Mouse (Mus musculus) embryonic facial prominence, embryonic 11.5 days (tissue): ENCODE results near the gene Cyp24a1. TPM values are rescaled to one million over a fixed set of nuclear protein-coding genes. Genes with fewer than 3 reads are reported as not detected.

Source experiments
- ATAC-seq: fragments of 200-750 bp; cut with Nextera tagmentation; replicated peaks from 2 replicates; pipeline ENCODE4 v1.8.0; 2017; ENCODE audit warnings: low read depth; ENCODE audit not compliant: insufficient number of reproducible peaks, low FRiP score, low TSS enrichment
- DNase-seq: peaks from one replicate; pipeline ENCODE4 v3.0.0-alpha.2; 2015; ENCODE audit warnings: low spot score
- H3K27ac ChIP-seq: fragments of 300-500 bp; sonication (generic); replicated peaks from 2 replicates; pipeline ENCODE4 v1.5.1; 2014; ENCODE audit warnings: mild to moderate bottlenecking, low read depth, low read length, control low read depth
- H3K27me3 ChIP-seq: fragments of 300-500 bp; sonication (generic); 2 replicates; pipeline ENCODE4 v1.6.1; 2014; ENCODE audit warnings: mild to moderate bottlenecking, low read length, moderate library complexity, mixed read lengths; ENCODE audit not compliant: control insufficient read depth, insufficient read depth
- H3K36me3 ChIP-seq: fragments of 300-500 bp; sonication (generic); replicated peaks from 2 replicates; pipeline ENCODE4 v1.6.1; 2014; ENCODE audit warnings: low read depth, mild to moderate bottlenecking, low read length, moderate library complexity, mixed read lengths; ENCODE audit not compliant: control insufficient read depth, insufficient read depth
- H3K4me1 ChIP-seq: fragments of 300-500 bp; sonication (generic); 2 replicates; pipeline ENCODE4 v1.6.1; 2014; ENCODE audit warnings: low read length, mixed read lengths; ENCODE audit not compliant: control insufficient read depth, insufficient read depth
- H3K4me2 ChIP-seq: fragments of 300-500 bp; sonication (generic); 2 replicates; pipeline ENCODE4 v1.6.1; 2014; ENCODE audit warnings: low read depth, mild to moderate bottlenecking, control low read depth, low read length, moderate library complexity
- H3K4me3 ChIP-seq: fragments of 300-500 bp; sonication (generic); 2 replicates; pipeline ENCODE4 v1.5.1; 2014; ENCODE audit warnings: low read depth, low read length, control low read depth
- H3K9ac ChIP-seq: fragments of 300-500 bp; sonication (generic); replicated peaks from 2 replicates; pipeline ENCODE4 v1.6.1; 2014; ENCODE audit warnings: mild to moderate bottlenecking, control low read depth, low read length
- H3K9me3 ChIP-seq: fragments of 300-500 bp; sonication (generic); replicated peaks from 2 replicates; pipeline ENCODE4 v1.6.1; 2016; ENCODE audit warnings: mild to moderate bottlenecking, low read length, inconsistent platforms, mixed read lengths; ENCODE audit not compliant: control insufficient read depth
- WGBS: fragments of 180-500 bp; shearing (Covaris S2); extraction: QIAGEN DNeasy Blood & Tissue Kit; methylation state at CpG from one replicate; pipeline ENCODE4 v1.1.7; 2014; 5-methylcytosine and 5-hydroxymethylcytosine counted together
- polyA plus RNA-seq: library from polyadenylated mRNA; unstranded; fragments of >200 nt; fragmentation: Nextera tagmentation; extraction: Ambion mirVana; gene quantifications from 2 replicates; pipeline ENCODE4 v1.2.1, GENCODE M21; 2014

Cyp24a1 gene
- not detected in 2 replicates for polyA plus RNA-seq

DNA sequence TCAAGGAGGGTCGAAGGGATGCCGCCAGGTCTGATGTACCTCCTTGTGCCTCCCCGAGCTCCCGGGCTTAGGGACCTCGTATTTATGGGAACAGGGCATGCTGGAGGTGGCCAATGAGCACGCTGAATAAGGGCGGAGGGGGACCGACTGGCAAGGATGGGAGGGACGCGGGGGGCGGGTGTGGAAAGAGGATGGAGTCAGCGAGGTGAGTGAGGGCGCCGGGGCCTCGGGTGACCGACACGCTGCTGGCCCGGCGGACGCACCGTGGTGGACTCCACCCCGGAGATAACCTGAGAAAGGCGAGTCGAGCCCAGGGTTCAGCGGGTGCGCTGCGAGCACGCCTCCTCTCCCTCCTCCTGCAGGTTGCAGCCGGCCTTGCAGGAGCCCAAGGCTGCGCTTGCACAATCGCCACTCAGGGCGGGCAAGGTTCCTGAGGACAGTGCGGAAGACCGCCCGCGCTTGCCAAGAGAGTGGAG, at the start of gene Cyp24a1:
Cyp24a1 (minus strand) TSS at position 55 of the 476 bp plus-strand sequence.
- no peaks in the 10 kb centered on the region for H3K36me3 ChIP-seq
- ATAC-seq (peak; percentile 73), DNase-seq (peak; percentile 66)
- peak within 1 kb of the TSS; percentile 25 for H3K4me3 ChIP-seq
- no peak within 1 kb of the TSS for H3K27ac ChIP-seq
- H3K4me1 ChIP-seq = peaks cover 6% of the 10 kb centered on the region
- under 1% methylated on average over 34 of the region's 36 CpGs for WGBS
- H3K4me2 ChIP-seq = peak within 1 kb of the TSS; percentile 36
- H3K27me3 ChIP-seq = peaks cover 37% of the 10 kb centered on the region
- no peak within 1 kb of the TSS; the same call in 1 of the 2 replicates for H3K9ac ChIP-seq
- H3K9me3 ChIP-seq = no peaks in the 10 kb centered on the region

DNA sequence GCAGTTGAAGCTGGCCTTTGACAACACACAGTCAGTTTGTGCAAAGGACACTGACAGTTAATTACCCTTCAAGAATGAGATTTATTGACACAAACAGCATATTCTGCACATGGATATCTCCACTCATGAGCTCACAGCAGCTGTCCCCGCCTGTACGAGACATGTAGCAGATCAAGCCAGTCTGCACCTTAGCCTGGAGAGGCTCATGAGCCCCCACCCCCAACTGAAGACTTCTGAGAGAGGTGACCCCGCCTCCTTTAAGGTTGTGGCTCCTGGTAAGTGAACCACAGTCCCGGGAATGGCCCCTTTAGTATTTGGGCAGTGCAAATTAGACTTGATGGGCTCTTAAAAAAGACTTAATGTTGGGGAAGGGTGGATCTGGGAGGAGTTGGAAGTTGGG, 48.8 kb upstream of the Cyp24a1 start:
- H3K4me1 ChIP-seq = no peaks in the 10 kb centered on the region
- 46% methylated on average over 4 of the region's 4 CpGs for WGBS
- no peak overlapping the region for H3K4me3 ChIP-seq
- no peak overlapping the region for H3K27ac ChIP-seq
- ATAC-seq (no peak), DNase-seq (no peak)
- no peaks in the 10 kb centered on the region for H3K27me3 ChIP-seq
- H3K36me3 ChIP-seq = no peaks in the 10 kb centered on the region
- H3K9ac ChIP-seq = no peak overlapping the region
- H3K4me2 ChIP-seq = no peak overlapping the region
- no peaks in the 10 kb centered on the region for H3K9me3 ChIP-seq

DNA sequence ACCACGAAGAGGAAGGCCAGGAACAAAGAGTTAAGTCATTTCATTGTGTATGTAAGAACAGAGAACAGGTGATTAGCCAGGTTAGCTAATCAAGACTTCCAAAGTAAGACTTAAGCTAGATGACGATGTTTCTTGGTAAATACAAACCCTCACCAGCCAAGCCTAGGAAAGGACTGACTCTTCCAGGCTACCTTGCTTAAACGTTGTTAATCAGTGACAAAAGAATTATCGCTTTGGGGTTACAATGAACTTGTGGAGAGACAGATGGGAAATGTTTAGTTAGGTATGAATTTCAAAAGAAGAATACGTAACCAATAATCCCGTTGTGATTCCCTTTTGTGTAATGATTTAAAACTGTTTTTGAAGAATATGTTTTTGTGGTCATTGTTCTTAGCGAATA, 48.0 kb upstream of the Cyp24a1 start:
- DNase-seq (no peak), ATAC-seq (no peak)
- no peaks in the 10 kb centered on the region for H3K27me3 ChIP-seq
- no peak overlapping the region for H3K27ac ChIP-seq
- H3K36me3 ChIP-seq = no peaks in the 10 kb centered on the region
- no peaks in the 10 kb centered on the region for H3K9me3 ChIP-seq
- WGBS = 84% methylated on average over 7 of the region's 7 CpGs
- H3K9ac ChIP-seq = no peak overlapping the region
- H3K4me2 ChIP-seq = no peak overlapping the region
- H3K4me1 ChIP-seq = no peaks in the 10 kb centered on the region
- no peak overlapping the region for H3K4me3 ChIP-seq

DNA sequence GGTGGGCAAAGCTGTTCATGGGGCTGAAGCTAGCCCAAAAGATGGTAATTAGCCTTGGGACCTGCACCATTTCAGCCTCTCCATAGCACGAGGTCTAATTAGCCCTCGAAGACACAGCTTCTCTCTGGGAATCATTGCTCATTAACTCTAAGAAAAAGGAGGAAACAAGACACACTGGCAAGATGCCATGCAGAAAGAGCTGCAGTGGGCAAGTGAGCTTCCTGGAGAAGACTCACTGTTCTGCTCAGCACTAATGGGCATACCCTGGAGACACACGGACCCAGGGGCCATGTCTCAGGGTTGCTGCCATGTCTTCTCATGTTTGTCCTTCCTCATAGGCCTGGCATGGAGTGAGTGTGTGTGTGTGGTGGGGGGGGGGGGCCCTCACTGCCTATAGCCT, 47.2 kb upstream of the Cyp24a1 start:
- 83% methylated on average over 3 of the region's 3 CpGs for WGBS
- Histone ChIP-seq H3K4me2 (no peak overlapping the region), H3K36me3 (no peaks in the 10 kb centered on the region), H3K9me3 (no peaks in the 10 kb centered on the region), H3K4me1 (no peaks in the 10 kb centered on the region), H3K27ac (no peak overlapping the region), H3K9ac (no peak overlapping the region), H3K27me3 (no peaks in the 10 kb centered on the region), H3K4me3 (no peak overlapping the region)
- no peak for DNase-seq
- no peak for ATAC-seq

DNA sequence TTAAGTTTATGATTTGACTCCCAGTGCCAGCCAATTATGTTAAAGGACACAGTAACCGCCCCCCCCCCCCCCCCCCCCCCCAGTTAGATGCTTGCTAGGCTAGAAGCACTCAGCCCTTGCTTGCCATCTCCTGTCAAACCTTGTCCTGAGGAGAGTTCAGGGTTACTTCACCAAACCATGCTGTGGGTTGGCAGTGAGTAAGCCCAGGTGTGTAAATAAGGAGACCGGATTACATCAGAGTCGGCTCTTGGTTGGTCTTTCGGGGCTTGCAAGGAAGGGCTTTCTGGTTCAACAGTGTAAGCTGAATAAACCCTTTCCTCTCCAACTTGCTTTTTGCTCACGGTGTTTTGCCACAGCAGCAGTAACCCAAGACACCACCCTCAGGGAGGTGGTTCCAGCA, 46.7 kb upstream of the Cyp24a1 start:
- no peak overlapping the region for H3K4me2 ChIP-seq
- no peaks in the 10 kb centered on the region for H3K9me3 ChIP-seq
- no peak overlapping the region for H3K27ac ChIP-seq
- no peaks in the 10 kb centered on the region for H3K27me3 ChIP-seq
- WGBS = 75% methylated on average over 5 of the region's 5 CpGs
- H3K9ac ChIP-seq = no peak overlapping the region
- no peak for ATAC-seq
- no peaks in the 10 kb centered on the region for H3K36me3 ChIP-seq
- H3K4me3 ChIP-seq = no peak overlapping the region
- no peak for DNase-seq
- H3K4me1 ChIP-seq = no peaks in the 10 kb centered on the region

DNA sequence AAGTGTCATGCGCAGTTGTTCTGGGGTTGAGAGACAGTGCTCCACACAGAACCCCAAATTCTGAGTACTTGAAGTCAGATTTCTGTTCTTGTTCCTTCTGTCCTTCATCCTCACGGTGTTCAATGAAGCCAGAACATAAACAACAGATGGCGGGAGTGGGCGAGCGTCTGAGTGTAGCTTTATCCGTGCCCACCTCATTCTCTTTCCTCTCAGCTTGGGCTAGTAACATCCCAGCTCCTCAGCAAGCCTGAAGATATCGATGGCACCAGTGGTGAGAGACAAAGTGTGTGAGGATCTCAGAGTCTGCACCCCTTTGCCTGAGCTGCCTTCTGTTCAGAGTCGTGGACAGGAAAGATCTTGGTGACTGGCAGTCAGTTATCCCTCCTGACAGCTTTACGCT, 42.3 kb upstream of the Cyp24a1 start:
- no peak overlapping the region for H3K9ac ChIP-seq
- no peaks in the 10 kb centered on the region for H3K4me1 ChIP-seq
- no peak overlapping the region for H3K4me3 ChIP-seq
- 92% methylated on average over 9 of the region's 9 CpGs for WGBS
- no peak overlapping the region for H3K4me2 ChIP-seq
- H3K27me3 ChIP-seq = no peaks in the 10 kb centered on the region
- DNase-seq = no peak
- ATAC-seq = no peak
- H3K36me3 ChIP-seq = no peaks in the 10 kb centered on the region
- no peak overlapping the region for H3K27ac ChIP-seq
- H3K9me3 ChIP-seq = no peaks in the 10 kb centered on the region

DNA sequence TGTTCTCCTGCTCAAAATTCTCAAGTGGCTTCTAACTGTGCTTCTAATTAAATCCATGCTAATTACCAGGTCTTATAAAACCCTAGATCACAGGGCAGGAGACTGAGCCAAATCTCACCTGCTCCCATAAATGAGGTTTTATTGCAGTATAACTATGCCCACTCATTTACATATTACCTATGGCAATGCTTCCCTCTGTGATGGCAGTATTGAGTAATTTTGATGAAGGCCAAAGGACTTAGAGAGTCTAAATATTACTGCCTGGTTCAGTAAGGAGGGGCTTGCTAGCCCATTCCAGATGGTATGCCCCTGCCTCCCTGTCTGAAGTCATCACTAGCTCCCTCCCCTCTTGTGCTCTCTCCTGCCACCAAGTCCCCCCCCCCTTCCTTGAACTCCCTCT, 38.9 kb upstream of the Cyp24a1 start:
- Histone ChIP-seq H3K36me3 (no peaks in the 10 kb centered on the region), H3K27ac (no peak overlapping the region), H3K9ac (no peak overlapping the region), H3K9me3 (no peaks in the 10 kb centered on the region), H3K4me1 (no peaks in the 10 kb centered on the region), H3K4me3 (no peak overlapping the region), H3K27me3 (no peaks in the 10 kb centered on the region), H3K4me2 (no peak overlapping the region)
- ATAC-seq (no peak), DNase-seq (no peak)

DNA sequence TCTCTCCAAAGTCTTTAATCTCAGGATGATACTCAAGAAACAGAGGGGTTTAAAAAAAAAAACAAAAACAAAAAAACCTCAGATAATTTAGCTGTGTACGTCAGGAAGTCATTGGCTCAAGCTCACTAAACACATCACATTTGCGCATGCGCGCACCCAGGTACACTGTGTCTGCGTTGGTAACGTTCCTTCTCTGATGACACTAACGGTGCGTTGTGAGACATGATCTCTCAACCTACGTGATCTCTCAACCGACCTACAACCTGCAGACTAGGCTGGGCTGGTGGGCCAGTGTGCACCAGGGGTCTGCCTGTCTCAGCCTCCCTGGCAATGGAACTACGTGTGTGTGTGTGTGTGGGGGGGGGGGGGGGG, 37.8 kb upstream of the Cyp24a1 start:
- WGBS = 92% methylated on average over 11 of the region's 11 CpGs
- ATAC-seq = no peak

More for the DNA sequence above, 37.8 kb upstream of the Cyp24a1 start:
- no peak overlapping the region for H3K9ac ChIP-seq
- H3K4me2 ChIP-seq = no peak overlapping the region
- DNase-seq = no peak
- H3K9me3 ChIP-seq = no peaks in the 10 kb centered on the region
- no peaks in the 10 kb centered on the region for H3K4me1 ChIP-seq
- no peak overlapping the region for H3K4me3 ChIP-seq
- H3K27me3 ChIP-seq = no peaks in the 10 kb centered on the region
- no peaks in the 10 kb centered on the region for H3K36me3 ChIP-seq
- H3K27ac ChIP-seq = no peak overlapping the region
